Mouse (Mus musculus) MEL (cell line): Measurements from ENCODE around the gene Piezo1. TPM values are rescaled to one million over a fixed set of nuclear protein-coding genes. Genes with fewer than 3 reads are reported as not detected.

Experiments used
- DNase-seq: peaks from one replicate; pipeline ENCODE4 v3.0.0; 2011; ENCODE audit warnings: low read depth, low spot score
- H3K27ac ChIP-seq: 2 replicates; pipeline ENCODE4 v1.5.1; 2012; ENCODE audit warnings: low read depth, mild to moderate bottlenecking, control low read depth, low read length, moderate library complexity; ENCODE audit not compliant: control insufficient read depth
- H3K27me3 ChIP-seq, 2 experiments: fragments of 150-350 bp in 1 of 2; sonication (generic) in 1 of 2; 2 replicates each; pipeline ENCODE4 v1.6.1; 2012; ENCODE audit warnings: low read length in 2 of 2, mild to moderate bottlenecking in 2 of 2, improper control_type of control experiment in 1 of 2, moderate library complexity in 1 of 2; ENCODE audit not compliant: insufficient read depth in 2 of 2, control insufficient read depth in 1 of 2
- H3K36me3 ChIP-seq, 2 experiments: 2 replicates each; pipeline ENCODE4 v1.6.1; 2012 to 2014; ENCODE audit warnings: low read length in 2 of 2, improper control_type of control experiment in 1 of 2, inconsistent platforms in 1 of 2, mild to moderate bottlenecking in 1 of 2; ENCODE audit not compliant: insufficient read depth in 2 of 2, control insufficient read depth in 1 of 2
- H3K4me1 ChIP-seq, 2 experiments: fragments of 150-350 bp in 1 of 2; sonication (generic) in 1 of 2; 2 replicates each; pipeline ENCODE4 v1.6.1; 2012; ENCODE audit warnings: low read length in 2 of 2, improper control_type of control experiment in 1 of 2, mild to moderate bottlenecking in 1 of 2; ENCODE audit not compliant: insufficient read depth in 2 of 2, control insufficient read depth in 1 of 2
- H3K4me3 ChIP-seq, 2 experiments: fragments of 150-350 bp in 1 of 2; sonication (generic) in 1 of 2; 2 replicates each; pipeline ENCODE4 v1.5.1; 2012; ENCODE audit warnings: low read depth in 2 of 2, low read length in 2 of 2, mild to moderate bottlenecking in 2 of 2, moderate library complexity in 2 of 2, control low read depth in 1 of 2, improper control_type of control experiment in 1 of 2; ENCODE audit not compliant: control insufficient read depth in 1 of 2, insufficient read depth in 1 of 2
- H3K79me2 ChIP-seq: 2 replicates; pipeline ENCODE4 v1.6.1; 2012; ENCODE audit warnings: mild to moderate bottlenecking, low read length, moderate library complexity; ENCODE audit not compliant: control insufficient read depth, poor library complexity, insufficient read depth
- H3K9ac ChIP-seq: 2 replicates; pipeline ENCODE4 v1.6.1; 2012; ENCODE audit warnings: low read depth, mild to moderate bottlenecking, control low read depth, low read length, moderate library complexity; ENCODE audit not compliant: control insufficient read depth, poor library complexity, severe bottlenecking
- H3K9me3 ChIP-seq: fragments of 150-350 bp; sonication (generic); replicated peaks from 2 replicates; pipeline ENCODE4 v1.6.1; 2012; ENCODE audit warnings: mild to moderate bottlenecking, low read length, improper control_type of control experiment, moderate library complexity; ENCODE audit not compliant: insufficient read depth
- CHD2 ChIP-seq: IDR thresholded peaks from 2 replicates; pipeline ENCODE4 v1.6.1; 2011; ENCODE audit warnings: low read length, improper control_type of control experiment
- CTCF ChIP-seq, 3 experiments: IDR thresholded peaks in 2 of 3; conservative IDR thresholded peaks in 1 of 3; 2 replicates each; pipeline ENCODE4 v1.5.1; 2011 to 2012; ENCODE audit warnings: low read length in 3 of 3, low read depth in 2 of 3, mild to moderate bottlenecking in 2 of 3, improper control_type of control experiment in 1 of 3, inconsistent platforms in 1 of 3, mixed read lengths in 1 of 3, moderate library complexity in 1 of 3; ENCODE audit not compliant: control insufficient read depth in 1 of 3, insufficient read depth in 1 of 3, poor library complexity in 1 of 3, severe bottlenecking in 1 of 3
- E2F4 ChIP-seq: IDR thresholded peaks from 2 replicates; pipeline ENCODE4 v1.6.1; 2011; ENCODE audit warnings: low read depth, low read length, improper control_type of control experiment, borderline replicate concordance
- ELF1 ChIP-seq: IDR thresholded peaks from 2 replicates; pipeline ENCODE4 v1.6.1; 2014; ENCODE audit warnings: low read depth, mild to moderate bottlenecking, inconsistent platforms, low read length, improper control_type of control experiment, moderate library complexity
- EP300 ChIP-seq, 2 experiments: IDR thresholded peaks; 2 replicates each; pipeline ENCODE4 v1.6.1; 2011; ENCODE audit warnings: improper control_type of control experiment in 2 of 2, low read length in 2 of 2, low read depth in 1 of 2, mild to moderate bottlenecking in 1 of 2
- MAFK ChIP-seq: IDR thresholded peaks from 2 replicates; pipeline ENCODE4 v1.6.1; 2011; ENCODE audit warnings: low read depth, mild to moderate bottlenecking, low read length, improper control_type of control experiment, borderline replicate concordance
- MAX ChIP-seq: IDR thresholded peaks from 2 replicates; pipeline ENCODE4 v1.6.1; 2011; ENCODE audit warnings: low read length, improper control_type of control experiment
- MAZ ChIP-seq: IDR thresholded peaks from 2 replicates; pipeline ENCODE4 v1.6.1; 2012; ENCODE audit warnings: low read depth, mild to moderate bottlenecking, inconsistent platforms, low read length, improper control_type of control experiment
- MXI1 ChIP-seq: IDR thresholded peaks from 2 replicates; pipeline ENCODE4 v1.6.1; 2011; ENCODE audit warnings: mild to moderate bottlenecking, low read depth, low read length, improper control_type of control experiment
- MYC ChIP-seq: IDR thresholded peaks from 2 replicates; pipeline ENCODE4 v1.6.1; 2011; ENCODE audit warnings: low read depth, mild to moderate bottlenecking, low read length, improper control_type of control experiment, moderate library complexity
- NRF1 ChIP-seq: IDR thresholded peaks from 2 replicates; pipeline ENCODE4 v1.6.1; 2014; ENCODE audit warnings: low read depth, mild to moderate bottlenecking, inconsistent platforms, low read length, improper control_type of control experiment, moderate library complexity; ENCODE audit not compliant: poor library complexity, insufficient read depth, severe bottlenecking
- POLR2A ChIP-seq, 2 experiments: IDR thresholded peaks; 2 replicates each; pipeline ENCODE4 v1.6.1; 2011 to 2012; ENCODE audit warnings: low read length in 2 of 2, mild to moderate bottlenecking in 2 of 2, control low read depth in 1 of 2, improper control_type of control experiment in 1 of 2, low read depth in 1 of 2, moderate library complexity in 1 of 2; ENCODE audit not compliant: control insufficient read depth in 1 of 2, insufficient read depth in 1 of 2, poor library complexity in 1 of 2
- POLR2AphosphoS2 ChIP-seq: IDR thresholded peaks from 2 replicates; pipeline ENCODE4 v1.6.1; 2011; ENCODE audit warnings: low read length, improper control_type of control experiment
- POLR2AphosphoS5 ChIP-seq: IDR thresholded peaks from 2 replicates; pipeline ENCODE4 v1.6.1; 2012; ENCODE audit warnings: low read depth, borderline replicate concordance, mild to moderate bottlenecking, inconsistent platforms, low read length, moderate library complexity, mixed read lengths
- RAD21 ChIP-seq: IDR thresholded peaks from 2 replicates; pipeline ENCODE4 v1.6.1; 2011; ENCODE audit warnings: mild to moderate bottlenecking, low read depth, low read length, improper control_type of control experiment
- RCOR1 ChIP-seq: IDR thresholded peaks from 2 replicates; pipeline ENCODE4 v1.6.1; 2012; ENCODE audit warnings: low read depth, mild to moderate bottlenecking, inconsistent platforms, low read length, improper control_type of control experiment
- SMC3 ChIP-seq: IDR thresholded peaks from 2 replicates; pipeline ENCODE4 v1.6.1; 2011; ENCODE audit warnings: low read depth, low read length, improper control_type of control experiment
- TAL1 ChIP-seq: IDR thresholded peaks from 2 replicates; pipeline ENCODE4 v1.6.1; 2012; ENCODE audit warnings: mild to moderate bottlenecking, inconsistent platforms, low read length, moderate library complexity, mixed read lengths
- TBP ChIP-seq: IDR thresholded peaks from 2 replicates; pipeline ENCODE4 v1.8.0; 2011; ENCODE audit warnings: low read depth, low read length, improper control_type of control experiment
- TCF12 ChIP-seq: IDR thresholded peaks from 2 replicates; pipeline ENCODE4 v1.6.1; 2014; ENCODE audit warnings: low read depth, mild to moderate bottlenecking, inconsistent platforms, low read length, improper control_type of control experiment, moderate library complexity
- UBTF ChIP-seq: IDR thresholded peaks from 2 replicates; pipeline ENCODE4 v1.6.1; 2012; ENCODE audit warnings: low read depth, mild to moderate bottlenecking, inconsistent platforms, low read length, improper control_type of control experiment, moderate library complexity, borderline replicate concordance; ENCODE audit not compliant: insufficient read depth
- USF1 ChIP-seq: IDR thresholded peaks from 2 replicates; pipeline ENCODE4 v1.6.1; 2014; ENCODE audit warnings: low read depth, mild to moderate bottlenecking, inconsistent platforms, low read length, improper control_type of control experiment, moderate library complexity
- ZNF384 ChIP-seq: IDR thresholded peaks from 2 replicates; pipeline ENCODE4 v1.6.1; 2012; ENCODE audit warnings: low read depth, mild to moderate bottlenecking, inconsistent platforms, low read length, improper control_type of control experiment
- polyA plus RNA-seq, 2 experiments: library from polyadenylated mRNA; stranded (reverse) in 1 of 2; unstranded in 1 of 2; fragments of >175 nt in 1 of 2; fragments of >200 nt in 1 of 2; gene quantifications; 2 replicates each; pipeline versions ENCODE4 v1.2.1 to v1.2.4; 2012; ENCODE audit warnings: low replicate concordance in 2 of 2, low read depth in 1 of 2; ENCODE audit not compliant: insufficient read length in 2 of 2, insufficient read depth in 1 of 2, missing spikeins in 1 of 2
- total RNA-seq: library from RNA; depleted of rRNA; stranded (reverse); fragments of 300-350 nt; gene quantifications from 2 replicates; pipeline ENCODE4 v1.2.3, GENCODE M21; 2012; rRNA removed

Gene Piezo1
- total RNA-seq = 144 and 155 TPM in 2 replicates
- 100 to 1,000 TPM in 1 of 2 experiments, 10 to 100 TPM in 1; 35.1 to 223 TPM for polyA plus RNA-seq

DNA sequence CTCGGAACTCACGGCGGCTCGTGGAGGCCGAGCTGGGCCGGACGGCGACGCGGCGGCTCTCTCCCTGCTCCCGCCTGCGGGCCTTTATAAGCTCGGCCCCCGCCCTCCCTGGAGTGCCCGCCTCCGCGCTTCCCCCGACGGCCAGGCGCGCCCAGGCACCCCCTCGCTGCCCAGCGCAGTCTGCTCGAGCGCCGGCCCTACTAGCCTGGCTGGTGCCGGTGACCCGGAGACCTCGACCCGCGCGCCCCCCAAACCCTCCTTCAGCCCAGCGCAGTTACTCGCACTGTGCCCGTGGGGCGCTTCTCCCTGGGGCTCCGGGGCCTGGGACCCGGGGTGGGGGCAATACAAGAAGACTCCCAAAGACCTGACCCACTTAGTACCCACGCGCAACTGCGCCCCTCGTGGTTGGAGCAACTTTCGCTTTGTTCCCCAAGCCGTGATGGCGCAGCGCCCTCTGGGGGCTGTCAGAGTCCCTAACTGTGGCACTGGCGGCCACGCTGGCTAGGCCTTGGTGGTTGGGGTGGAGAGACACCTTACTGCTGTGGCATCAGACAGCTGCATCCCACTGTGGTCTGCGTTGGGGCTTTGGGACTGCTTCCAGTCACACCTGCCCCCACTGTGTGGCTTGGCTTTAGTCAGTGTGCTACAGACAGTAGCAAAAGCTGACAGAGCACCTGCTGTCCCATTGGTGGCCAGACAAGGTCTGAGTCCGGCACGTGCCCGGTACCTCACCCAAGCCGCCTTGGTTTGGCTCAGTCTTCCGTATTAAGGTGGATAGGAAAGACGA, at the start of gene Piezo1:
Gene Piezo1 (minus strand): TSS at position 65 of the 787 bp plus-strand sequence.
- Histone ChIP-seq H3K9me3 (no peaks in the 10 kb centered on the region), H3K4me1 (peaks cover 0 to 36% of the 10 kb centered on the region in 2 experiments; a peak in 3 of 4 replicates), H3K9ac (peak within 1 kb of the TSS; percentile 79), H3K36me3 (peaks cover 0 to 29% of the 10 kb centered on the region in 2 experiments; a peak in 2 of 4 replicates), H3K27me3 (no peaks in the 10 kb centered on the region), H3K79me2 (peaks cover 62% of the 10 kb centered on the region), H3K27ac (peak within 1 kb of the TSS; percentile 77), H3K4me3 (peak within 1 kb of the TSS; percentile 55 to 58)
- TF ChIP-seq CTCF (IDR thresholded peaks at IDR 0.05 in 2 of 3, conservative IDR thresholded peaks at IDR 0.05 in 1 of 3; ENCODE audit: control insufficient read depth in 1 of 3, insufficient read depth in 1 of 3, low read depth in 2 of 3, low read length in 3 of 3, poor library complexity in 1 of 3, severe bottlenecking in 1 of 3) (peak; percentile 76 to 97 (median 92); a peak in 5 of 6 replicates), EP300 (IDR thresholded peaks at IDR 0.05; ENCODE audit: low read depth in 1 of 2, low read length in 2 of 2) (no peak), POLR2A (IDR thresholded peaks at IDR 0.05; ENCODE audit: control insufficient read depth in 1 of 2, insufficient read depth in 1 of 2, low read depth in 1 of 2, low read length in 2 of 2, poor library complexity in 1 of 2) (peak; percentile 29 to 78; a peak in 2 of 4 replicates), TAL1 (no peak), TBP (0 out of 2 replicates have a peak, but pooled peaks have one; percentile 40), NRF1 (no peak), USF1 (no peak), SMC3 (peak; percentile 55; the same call in 1 of the 2 replicates), RAD21 (peak; percentile 49), TCF12 (peak; percentile 12; the same call in 1 of the 2 replicates), RCOR1 (no peak), MAFK (no peak), UBTF (no peak)
- peak; percentile 84 for DNase-seq

DNA sequence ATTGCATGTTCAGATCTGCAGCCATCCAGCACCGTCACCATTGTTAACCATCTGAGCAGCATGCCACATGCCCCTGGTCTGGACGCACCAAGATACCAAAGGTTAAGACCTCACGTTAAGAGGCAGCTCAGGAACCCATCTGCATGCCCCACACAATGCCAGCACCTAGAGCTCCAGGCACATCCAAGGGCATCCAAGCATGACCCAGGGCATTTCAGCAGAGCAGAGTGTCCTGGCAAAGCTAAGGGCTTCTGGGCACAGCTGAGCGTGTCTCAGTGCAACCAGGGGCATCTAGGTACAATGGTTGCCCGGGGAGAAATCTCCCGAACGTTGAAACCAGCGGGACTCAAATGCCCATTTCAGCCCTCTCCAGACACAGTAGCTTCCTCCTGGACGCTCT, 49.5 kb upstream of the Piezo1 start:
- Histone ChIP-seq H3K4me3 (no peak overlapping the region), H3K9me3 (no peaks in the 10 kb centered on the region), H3K4me1 (no peaks in the 10 kb centered on the region), H3K79me2 (no peaks in the 10 kb centered on the region), H3K36me3 (no peaks in the 10 kb centered on the region), H3K9ac (no peak overlapping the region), H3K27ac (no peak overlapping the region), H3K27me3 (no peaks in the 10 kb centered on the region)
- no peak for DNase-seq
- TF ChIP-seq NRF1 = no peak
- no peak for TF ChIP-seq MYC
- TF ChIP-seq CHD2 = no peak
- no peak for TF ChIP-seq POLR2AphosphoS5
- TF ChIP-seq MAZ = no peak
- TF ChIP-seq E2F4 = no peak
- no peak for TF ChIP-seq MXI1
- no peak for TF ChIP-seq POLR2AphosphoS2
- no peak for TF ChIP-seq EP300 (IDR thresholded peaks at IDR 0.05; ENCODE audit: low read depth in 1 of 2, low read length in 2 of 2)
- TF ChIP-seq ELF1 = no peak
- no peak for TF ChIP-seq MAX
- no peak for TF ChIP-seq POLR2A (IDR thresholded peaks at IDR 0.05; ENCODE audit: control insufficient read depth in 1 of 2, insufficient read depth in 1 of 2, low read depth in 1 of 2, low read length in 2 of 2, poor library complexity in 1 of 2)
- TF ChIP-seq ZNF384 = no peak
